Mouse (Mus musculus): ENCODE results near the gene Synj2bp.
"Not testable (repeated sequence)": the region's sequence is repeated elsewhere in the genome, so short reads cannot be mapped to it uniquely, and the experiment has no call there.

Gene Synj2bp

DNA sequence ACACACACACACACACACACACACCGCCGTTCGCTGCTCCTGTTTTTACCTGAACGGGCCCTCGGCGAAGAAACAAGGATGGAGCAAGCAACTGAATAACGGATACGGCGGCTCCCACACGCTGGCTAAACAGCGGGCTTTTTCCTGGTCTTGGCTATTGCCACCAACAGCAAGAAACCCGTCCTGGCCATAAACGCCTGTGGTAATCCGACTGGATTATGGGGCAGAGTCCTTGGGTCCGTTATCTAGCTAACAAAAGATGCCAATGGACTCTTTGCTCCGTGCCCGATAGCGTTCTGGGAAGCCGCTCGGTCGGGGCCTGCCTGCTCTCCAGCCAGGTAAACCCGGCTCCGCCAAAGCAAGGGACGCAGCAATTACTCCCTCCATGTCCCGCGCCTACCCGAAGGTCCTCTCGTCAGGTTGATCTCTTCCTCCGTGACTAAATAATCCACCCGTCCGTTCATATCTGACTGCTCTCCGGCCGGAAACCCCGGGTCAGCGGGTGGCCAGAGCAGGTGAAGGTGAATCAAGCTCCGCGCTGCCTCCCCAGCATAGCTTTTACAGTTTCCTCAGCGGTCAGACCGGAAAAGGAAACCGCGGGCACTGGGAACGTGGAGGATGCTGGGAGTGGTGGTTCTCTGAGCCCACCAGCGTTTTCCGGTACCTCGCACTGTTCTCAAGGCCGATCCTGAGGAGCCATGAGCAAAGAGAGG lies at the start of gene Synj2bp, which contains the start of gene Gm20498:
Gene Synj2bp, minus strand, starts transcription at position 596 of the 713 bp plus-strand sequence.
Gene Gm20498, minus strand, starts transcription at position 590 of the 713 bp plus-strand sequence.
- peak; percentile 69 to 82 for DNase-seq (ENCODE audit: low spot score in 2 of 2)

- DNase-seq (ENCODE audit: low spot score in 2 of 2), result no peak
These were observed 35.7 kb upstream of the Synj2bp start, which contains the start of gene Adam21 for GRCm38 (mm10) chr12:81568374-81568773. Adam21 (minus strand) TSS chr12:81568474.

DNA sequence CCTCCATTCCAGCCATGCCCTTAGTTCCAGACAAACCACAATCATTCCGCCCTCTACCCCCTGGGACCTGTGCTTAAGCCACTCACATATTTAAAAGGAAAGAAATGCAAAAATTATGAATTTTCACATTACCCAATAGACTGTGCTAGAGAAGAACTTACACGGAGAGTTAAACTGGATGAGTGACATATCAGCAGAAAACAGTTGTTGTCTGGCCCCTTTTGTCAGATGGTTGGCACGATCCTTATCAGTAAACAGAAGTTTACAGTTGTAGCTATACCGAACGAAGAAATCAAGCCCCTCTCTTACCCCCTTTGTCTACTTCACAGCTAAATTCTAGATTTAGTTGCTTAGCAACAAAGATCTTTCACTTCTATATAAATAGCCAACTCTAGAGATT lies 35.2 kb upstream of the Synj2bp start:
- no peak for DNase-seq (ENCODE audit: low spot score in 2 of 2)

DNA sequence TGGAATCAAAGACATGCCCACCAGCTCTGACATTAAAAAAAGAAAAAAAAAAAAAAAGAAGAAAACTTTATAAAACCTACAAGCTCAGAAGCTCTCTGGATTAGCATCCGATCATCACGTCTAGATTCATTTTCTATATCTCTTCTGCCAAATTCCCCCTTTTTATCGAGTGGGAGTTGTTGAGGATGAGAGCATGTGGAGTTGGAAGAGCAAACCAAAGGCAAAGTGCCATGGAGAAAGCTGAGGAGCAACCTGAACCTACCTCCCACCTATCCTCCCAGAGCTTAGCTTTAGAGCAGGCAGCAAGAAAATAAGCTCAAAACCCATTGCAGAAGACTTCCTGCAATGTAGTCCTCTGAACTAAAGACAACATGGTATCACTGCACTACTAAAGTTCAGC lies 31.5 kb upstream of the Synj2bp start:
- no peak for DNase-seq (ENCODE audit: low spot score in 2 of 2)

DNA sequence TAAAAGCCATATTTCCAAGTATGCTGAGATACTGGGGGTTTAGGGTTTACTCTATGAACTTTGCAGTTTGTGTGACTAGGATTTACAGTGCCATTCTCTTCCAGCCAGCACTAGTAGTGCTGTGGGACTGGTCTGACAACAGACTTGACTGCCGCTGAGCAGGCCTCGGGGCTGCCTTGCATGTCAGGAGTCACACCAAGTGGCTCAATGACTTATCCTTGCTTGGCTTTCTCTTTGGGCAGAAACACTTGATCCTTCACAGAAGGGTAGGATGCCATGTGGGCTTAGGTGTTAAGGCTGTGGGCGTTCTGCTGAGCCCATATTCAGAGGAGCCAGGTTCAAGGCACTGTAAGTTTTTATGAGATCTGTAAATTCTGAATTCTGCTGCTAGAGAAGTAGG lies 16.6 kb upstream of the Synj2bp start:
- DNase-seq (ENCODE audit: low spot score in 2 of 2), result no peak

DNA sequence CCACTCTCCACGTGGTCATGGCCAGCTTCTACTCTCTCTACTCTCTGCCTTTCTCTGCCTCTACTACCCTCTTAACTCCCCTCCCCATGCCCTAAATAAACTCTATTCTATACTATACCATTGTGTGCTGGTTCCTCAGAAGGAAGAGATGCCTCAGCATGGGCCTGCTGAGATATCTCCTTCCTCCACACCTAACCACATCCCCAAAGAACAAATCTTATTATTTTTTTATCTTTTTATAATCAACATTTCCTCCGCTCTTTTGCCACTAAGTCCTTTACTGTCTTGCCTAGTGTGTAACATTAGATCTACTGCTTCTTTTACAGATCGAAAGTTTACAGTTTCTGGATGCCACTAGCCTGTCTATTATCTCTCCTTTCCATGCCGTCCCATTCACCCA lies 14.5 kb upstream of the Synj2bp start:
- DNase-seq (ENCODE audit: low spot score in 2 of 2), result no peak

DNA sequence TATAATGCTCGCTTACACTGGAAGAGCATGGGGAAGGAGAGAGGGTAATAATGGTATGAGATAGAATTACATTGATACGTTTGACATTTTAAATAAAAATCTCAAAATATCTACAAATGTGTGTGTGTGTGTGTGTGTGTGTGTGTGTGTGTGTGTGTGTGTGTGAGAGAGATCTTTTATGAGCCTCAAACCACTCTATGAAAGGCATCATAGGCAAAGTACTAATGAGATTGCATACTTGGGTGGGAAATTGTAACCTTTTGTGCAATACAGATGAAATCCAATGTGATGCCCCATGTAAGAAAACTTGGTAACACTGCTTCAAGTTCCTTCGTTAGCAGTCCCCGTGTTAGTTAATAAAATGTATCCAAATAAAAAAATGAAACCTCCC lies 313 bp upstream of the Synj2bp start:
- no peak for DNase-seq (ENCODE audit: low spot score in 2 of 2)

DNA sequence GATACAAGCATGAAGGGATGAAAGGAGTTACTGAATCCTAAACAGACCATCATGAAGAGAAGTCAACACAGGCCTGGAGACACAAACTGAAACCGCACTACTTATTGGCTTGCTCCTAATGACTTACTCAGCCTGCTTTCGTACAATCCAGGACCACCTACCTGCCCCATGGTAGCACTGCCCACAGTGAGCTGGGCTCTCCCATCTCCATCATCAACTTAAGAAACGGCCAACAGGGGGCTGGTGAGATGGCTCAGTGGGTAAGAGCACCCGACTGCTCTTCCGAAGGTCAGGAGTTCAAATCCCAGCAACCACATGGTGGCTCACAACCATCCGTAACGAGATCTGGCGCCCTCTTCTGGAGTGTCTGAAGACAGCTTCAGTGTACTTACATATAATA lies 2.1 kb downstream of the Synj2bp start:
- DNase-seq (ENCODE audit: low spot score in 2 of 2), result not testable (repeated sequence)

GRCm38 (mm10) chr12:81496906-81497305 lies 35.8 kb downstream of the Synj2bp start:
- DNase-seq (ENCODE audit: low spot score in 2 of 2), result not testable (repeated sequence)

DNA sequence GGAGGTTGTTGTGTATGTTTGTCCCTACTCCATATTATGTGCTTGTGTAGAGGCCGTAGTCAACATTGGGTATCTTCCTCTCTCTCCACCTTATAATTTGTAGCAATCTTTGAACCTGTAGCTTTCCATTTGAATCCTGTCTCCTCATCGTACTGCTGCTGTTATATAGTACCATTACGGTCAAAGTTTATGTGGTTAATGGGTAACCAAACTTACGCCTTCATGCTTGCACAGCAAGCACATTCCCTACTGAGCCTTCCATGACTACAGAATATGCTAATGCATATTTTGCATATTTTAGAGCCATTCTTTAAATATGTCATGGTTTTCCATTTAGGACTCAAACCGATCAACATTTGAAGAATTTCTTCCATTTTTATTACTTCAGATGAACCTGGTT lies 42.2 kb downstream of the Synj2bp start:
- no peak for DNase-seq (ENCODE audit: low spot score in 2 of 2)

- no peak for DNase-seq (ENCODE audit: low spot score in 2 of 2)
These were observed 47.4 kb downstream of the Synj2bp start for GRCm38 (mm10) chr12:81485311-81485710.

- DNase-seq (ENCODE audit: low spot score in 2 of 2), result peak; percentile 77 to 85
These were observed 48.0 kb downstream of the Synj2bp start, which contains the start of gene Cox16 for GRCm38 (mm10) chr12:81484727-81485191. Cox16 (minus strand) TSS chr12:81485127.

GRCm38 (mm10) chr12:81484212-81484611 lies 48.5 kb downstream of the Synj2bp start:
- DNase-seq (ENCODE audit: low spot score in 2 of 2), result no peak

GRCm38 (mm10) chr12:81483656-81484055 lies 49.1 kb downstream of the Synj2bp start:
- DNase-seq (ENCODE audit: low spot score in 2 of 2), result no peak

GRCm38 (mm10) chr12:81459051-81459450 lies 73.7 kb downstream of the Synj2bp start:
- not testable (repeated sequence) for DNase-seq (ENCODE audit: low spot score in 2 of 2)

Measured in frontal cortex, postnatal 14 days (tissue).